Mouse (Mus musculus) embryonic stem cell, embryonic (primary cell): Measurements from ENCODE around the gene Zfp108.

Source experiments
- CTCF ChIA-PET, 4 experiments: fragments of 300-600 bp in 2 of 4; fragments of 350-600 bp in 2 of 4; sonication (Branson Sonifier 250); formaldehyde crosslinking; loops; one replicate each; lab custom pipeline; 2022; ENCODE audit warnings: inconsistent platforms in 2 of 4; lab: Charles Lee
- POLR2A ChIA-PET, 4 experiments: fragments of 300-600 bp in 2 of 4; fragments of 350-600 bp in 2 of 4; sonication (Branson Sonifier 250); formaldehyde crosslinking; loops; one replicate each; lab custom pipeline; 2022; ENCODE audit warnings: antibody characterized with exemption in 4 of 4, inconsistent platforms in 1 of 4; lab: Charles Lee

The Zfp108 gene

GRCm38 (mm10) chr7:24254633-24255474, at the start of gene Zfp108:
Gene Zfp108 (plus strand): TSS chr7:24254794.
- ChIA-PET CTCF (interaction anchor here (0.6 to 3.0 kb wide), 14 partner anchors 14 to 718 kb away, joined by 3 to 12 read pairs (median 3); partner anchors contain the start of genes Rabac1 (in 1 of the 4), Zfp109 (in 1 of the 4) and Zfp93 (in 1 of the 4)), POLR2A (interaction anchor here (0.6 to 2.7 kb wide), 28 partner anchors 13 to 629 kb away, joined by 3 to 24 read pairs (median 4); partner anchors contain the start of genes Zfp109 (in 2 of the 4), Zfp235 (in 2 of the 4), Rps19 (in 1 of the 4) and Tescl (in 1 of the 4))

- CTCF ChIA-PET: interaction anchor here in 3 of 4 experiments (0.6 to 2.1 kb wide), 8 partner anchors 17 to 92 kb away, joined by 3 to 5 read pairs (median 3); partner anchors contain the start of genes Zfp114 (in 1 of the 3) and Zfp235 (in 1 of the 3)
- POLR2A ChIA-PET: interaction anchor here (0.6 to 2.3 kb wide), 45 partner anchors 8 to 765 kb away, joined by 3 to 24 read pairs (median 5); partner anchors contain the start of genes Zfp108 (in 3 of the 4), Zfp235 (in 3 of the 4), Zfp109 (in 2 of the 4) and Zfp180 (in 2 of the 4)
Measured at GRCm38 (mm10) chr7:24207488-24208261, 46.9 kb upstream of the Zfp108 start.

- CTCF ChIA-PET: interaction anchor here in 3 of 4 experiments (0.6 to 2.1 kb wide), 7 partner anchors 17 to 91 kb away, joined by 3 to 5 read pairs (median 3); partner anchors contain the start of genes Zfp114 (in 1 of the 3) and Zfp235 (in 1 of the 3)
- POLR2A ChIA-PET: interaction anchor here (0.6 to 2.3 kb wide), 42 partner anchors 9 to 146 kb away, joined by 3 to 24 read pairs (median 5); partner anchors contain the start of genes Zfp108 (in 3 of the 4), Zfp235 (in 3 of the 4), Zfp109 (in 2 of the 4) and Zfp180 (in 2 of the 4)
Measured at GRCm38 (mm10) chr7:24208282-24208886, 46.2 kb upstream of the Zfp108 start.

GRCm38 (mm10) chr7:24210296-24210695, 44.3 kb upstream of the Zfp108 start:
- POLR2A ChIA-PET: interaction anchor here in 1 of 4 experiments (1.8 kb wide), 1 partner anchor 16 kb away, joined by 4 read pairs; no protein-coding TSS in a partner anchor
- CTCF ChIA-PET: interaction anchor here in 1 of 4 experiments (0.6 kb wide), 1 partner anchor 504 kb away, joined by 3 read pairs; no protein-coding TSS in a partner anchor

- POLR2A ChIA-PET: interaction anchor here in 1 of 4 experiments (1.0 to 1.8 kb wide), 4 partner anchors 10 to 88 kb away, joined by 3 to 4 read pairs (median 3); no protein-coding TSS in a partner anchor
Measured at GRCm38 (mm10) chr7:24211343-24211742, 43.3 kb upstream of the Zfp108 start, which contains the start of gene Zfp111. Gene Zfp111 (minus strand): TSS chr7:24211443.

GRCm38 (mm10) chr7:24237040-24237791, 17.4 kb upstream of the Zfp108 start, which contains the start of gene Zfp109:
Gene Zfp109 (minus strand): TSS chr7:24237560.
- ChIA-PET POLR2A (interaction anchor here (0.5 to 2.4 kb wide), 11 partner anchors 9 to 242 kb away, joined by 3 to 11 read pairs (median 3); partner anchors contain the start of genes Zfp108 (in 2 of the 4), Smg9 (in 1 of the 4) and Zfp93 (in 1 of the 4)), CTCF (interaction anchor here in 3 of 4 experiments (0.7 to 1.6 kb wide), 5 partner anchors 17 to 1589 kb away, joined by 3 to 6 read pairs (median 3); partner anchors contain the start of gene Zfp108 (in 1 of the 3))

More at GRCm38 (mm10) chr7:24211343-24211742, 43.3 kb upstream of the Zfp108 start, which contains the start of gene Zfp111:
- CTCF ChIA-PET: no interaction called here

- POLR2A ChIA-PET: interaction anchor here (0.6 to 2.7 kb wide), 25 partner anchors 12 to 630 kb away, joined by 3 to 24 read pairs (median 4); partner anchors contain the start of genes Zfp109 (in 2 of the 4), Zfp235 (in 2 of the 4), Rps19 (in 1 of the 4) and Zfp180 (in 1 of the 4)
- CTCF ChIA-PET: interaction anchor here in 3 of 4 experiments (0.6 to 3.0 kb wide), 12 partner anchors 15 to 719 kb away, joined by 3 to 12 read pairs (median 3); partner anchors contain the start of genes Rabac1 (in 1 of the 3), Zfp109 (in 1 of the 3) and Zfp93 (in 1 of the 3)
Measured at GRCm38 (mm10) chr7:24253779-24254615, 597 bp upstream of the Zfp108 start.

GRCm38 (mm10) chr7:24259306-24259999, 4.9 kb downstream of the Zfp108 start:
- POLR2A ChIA-PET: interaction anchor here in 1 of 4 experiments (0.9 kb wide), 1 partner anchor 11 kb away, joined by 3 read pairs; the partner anchor contains the start of gene Zfp93
- CTCF ChIA-PET: interaction anchor here in 2 of 4 experiments (0.5 to 1.1 kb wide), 2 partner anchors 28 to 158 kb away, joined by 3 read pairs; no protein-coding TSS in a partner anchor

GRCm38 (mm10) chr7:24260000-24260312, 5.4 kb downstream of the Zfp108 start:
- ChIA-PET CTCF (no interaction called here), POLR2A (interaction anchor here in 1 of 4 experiments (0.9 kb wide), 1 partner anchor 11 kb away, joined by 3 read pairs; the partner anchor contains the start of gene Zfp93)

GRCm38 (mm10) chr7:24268176-24269155, 13.9 kb downstream of the Zfp108 start:
- POLR2A ChIA-PET: interaction anchor here in 3 of 4 experiments (0.6 to 2.4 kb wide), 22 partner anchors 10 to 187 kb away, joined by 3 to 11 read pairs (median 4); partner anchors contain the start of genes Zfp108 (in 2 of the 3), Smg9 (in 1 of the 3), Zfp109 (in 1 of the 3) and Zfp180 (in 1 of the 3)
- CTCF ChIA-PET: interaction anchor here in 2 of 4 experiments (0.5 to 3.1 kb wide), 5 partner anchors 14 to 549 kb away, joined by 3 to 9 read pairs (median 4); partner anchors contain the start of genes Zfp108 (in 1 of the 2) and Zfp109 (in 1 of the 2)

- ChIA-PET CTCF (interaction anchor here in 1 of 4 experiments (0.5 to 3.1 kb wide), 3 partner anchors 15 to 549 kb away, joined by 3 to 9 read pairs (median 4); partner anchors contain the start of gene Zfp108), POLR2A (interaction anchor here in 3 of 4 experiments (0.5 to 2.4 kb wide), 11 partner anchors 9 to 182 kb away, joined by 3 to 9 read pairs (median 3); partner anchors contain the start of genes Zfp108 (in 2 of the 3) and Zfp235 (in 1 of the 3))
Measured at GRCm38 (mm10) chr7:24269256-24269655, 14.7 kb downstream of the Zfp108 start.

GRCm38 (mm10) chr7:24269667-24270287, 15.2 kb downstream of the Zfp108 start:
- ChIA-PET POLR2A (interaction anchor here in 3 of 4 experiments (0.5 to 1.9 kb wide), 11 partner anchors 9 to 136 kb away, joined by 3 to 8 read pairs (median 3); partner anchors contain the start of genes Zfp108 (in 2 of the 3) and Zfp235 (in 1 of the 3)), CTCF (interaction anchor here in 3 of 4 experiments (0.6 to 3.1 kb wide), 5 partner anchors 15 to 116 kb away, joined by 3 to 11 read pairs (median 4); partner anchors contain the start of gene Zfp108 (in 1 of the 3))
